Comparison of ENCODE assay signal across 8 mouse cellular contexts in genomic region chr8:47287641-47288130, GRCm38 (mm10).
DNase-seq lines count a peak whose midpoint lies in the region; ATAC-seq and TF ChIP-seq lines count a peak whose summit lies in the region.

No protein-coding gene starts in this region.

- peak overlapping the region; percentile 92 for H3K4me2 ChIP-seq in midbrain, postnatal 0 days (ENCODE audit: low read depth, low read length, poor library complexity, severe bottlenecking)

- no peak for TF ChIP-seq EP300 in heart, adult 2 months (IDR thresholded peaks at IDR 0.05; ENCODE audit: insufficient read depth, low read depth, low read length)

- ATAC-seq in midbrain, postnatal 0 days (ENCODE audit: low FRiP score) = no peak; the same call in 1 of the 2 replicates

- TF ChIP-seq POLR2A in heart, adult 2 months (IDR thresholded peaks at IDR 0.05; ENCODE audit: insufficient read depth, low read depth, low read length) = no peak

- H3K9me3 ChIP-seq in forebrain, embryonic 10.5 days = no peaks in the 10 kb centered on the region
- H3K9me3 ChIP-seq in limb, embryonic 10.5 days (replicated peaks) = no peaks in the 10 kb centered on the region
- H3K9me3 ChIP-seq in midbrain, postnatal 0 days (ENCODE audit: low read length) = no peaks in the 10 kb centered on the region

- 13% methylated on average over 33 of the region's 33 CpGs for WGBS in heart, adult 2 months
- WGBS in forebrain, embryonic 10.5 days = under 1% methylated on average over 33 of the region's 33 CpGs
- whole genome bisulfite sequencing in limb, embryonic 10.5 days = under 1% methylated on average over 33 of the region's 33 CpGs
- 1% methylated on average over 32 of the region's 33 CpGs for WGBS in midbrain, postnatal 0 days

- intact Hi-C loops in heart, adult 2 months (cut with DNase I) = loop anchor here (5.0 kb wide), 2 partner anchors 60 to 80 kb away; no protein-coding TSS in a partner anchor

- peak overlapping the region; percentile 63 for H3K4me3 ChIP-seq in heart, adult 2 months
- peak overlapping the region; percentile 94 for H3K4me3 ChIP-seq in forebrain, embryonic 10.5 days
- H3K4me3 ChIP-seq in limb, embryonic 10.5 days = peak overlapping the region; percentile 96
- peak overlapping the region; percentile 77 for H3K4me3 ChIP-seq in midbrain, postnatal 0 days (ENCODE audit: low read depth, low read length)

- H3K4me1 ChIP-seq in heart, adult 2 months (ENCODE audit: control insufficient read depth, insufficient read depth, low read length) = peaks cover 6% of the 10 kb centered on the region
- H3K4me1 ChIP-seq in forebrain, embryonic 10.5 days = peaks cover 71% of the 10 kb centered on the region
- peaks cover 73% of the 10 kb centered on the region for H3K4me1 ChIP-seq in limb, embryonic 10.5 days
- H3K4me1 ChIP-seq in midbrain, postnatal 0 days (ENCODE audit: insufficient read depth, low read length) = peaks cover 23% of the 10 kb centered on the region; the same call in 1 of the 2 replicates

- peak overlapping the region; percentile 79 for H3K9ac ChIP-seq in heart, adult 2 months (ENCODE audit: low read depth, low read length)
- H3K9ac ChIP-seq in midbrain, postnatal 0 days (replicated peaks; ENCODE audit: low read length, poor library complexity, severe bottlenecking) = peak overlapping the region; percentile 95

- peak; percentile 24 to 58 for DNase-seq in heart, adult 2 months
- DNase-seq in heart, adult 8-10 months (ENCODE audit: low spot score) = no peak
- peak; percentile 55 for DNase-seq in brain, adult 2 months (ENCODE audit: low read depth, low spot score)
- peak; percentile 68 for DNase-seq in forebrain, embryonic 10.5 days (ENCODE audit: extremely low spot score, low spot score)
- DNase-seq in heart, postnatal 4 days = peak; percentile 45
- DNase-seq in limb, embryonic 10.5 days (ENCODE audit: low spot score) = no peak
- DNase-seq in midbrain, postnatal 0 days (ENCODE audit: low spot score) = peak; percentile 38
- DNase-seq in spleen, postnatal 36 days (ENCODE audit: low spot score in 2 of 2) = no peak

- no peak overlapping the region for H3K27ac ChIP-seq in heart, adult 2 months
- H3K27ac ChIP-seq in forebrain, embryonic 10.5 days = peak overlapping the region; percentile 99
- peak overlapping the region; percentile 99 for H3K27ac ChIP-seq in limb, embryonic 10.5 days
- H3K27ac ChIP-seq in midbrain, postnatal 0 days (ENCODE audit: low read depth, low read length) = peak overlapping the region; percentile 99

- no peaks in the 10 kb centered on the region for H3K27me3 ChIP-seq in heart, adult 2 months (ENCODE audit: control insufficient read depth, insufficient read depth, low read length)
- no peaks in the 10 kb centered on the region for H3K27me3 ChIP-seq in forebrain, embryonic 10.5 days (ENCODE audit: poor library complexity, severe bottlenecking)
- no peaks in the 10 kb centered on the region for H3K27me3 ChIP-seq in limb, embryonic 10.5 days (ENCODE audit: low read depth, poor library complexity, severe bottlenecking)
- no peaks in the 10 kb centered on the region for H3K27me3 ChIP-seq in midbrain, postnatal 0 days (ENCODE audit: insufficient read depth, low read length)

- TF ChIP-seq CTCF in heart, adult 2 months (IDR thresholded peaks at IDR 0.05) = no peak
- TF ChIP-seq CTCF in midbrain, postnatal 0 days (IDR thresholded peaks at IDR 0.05) = no peak

- peaks cover 9% of the 10 kb centered on the region for H3K79me2 ChIP-seq in heart, adult 2 months (replicated peaks; ENCODE audit: control insufficient read depth, insufficient read depth, low read length)

- no peaks in the 10 kb centered on the region for H3K36me3 ChIP-seq in heart, adult 2 months (ENCODE audit: control insufficient read depth, insufficient read depth, low read length)
- peaks cover 4% of the 10 kb centered on the region for H3K36me3 ChIP-seq in forebrain, embryonic 10.5 days (replicated peaks)
- no peaks in the 10 kb centered on the region for H3K36me3 ChIP-seq in limb, embryonic 10.5 days
- H3K36me3 ChIP-seq in midbrain, postnatal 0 days (ENCODE audit: insufficient read depth, low read length) = no peaks in the 10 kb centered on the region

Comparison
In these comparisons a context has a peak if more than half of its experiments do, and no peak if none do; other contexts are left out.
1. DNase-seq: peak in heart, adult 2 months (2 of 2), brain, adult 2 months (single experiment), forebrain, embryonic 10.5 days (single experiment), heart, postnatal 4 days (single experiment) and midbrain, postnatal 0 days (single experiment); none in heart, adult 8-10 months (single experiment), limb, embryonic 10.5 days (single experiment) and spleen, postnatal 36 days (0 of 2).
2. Peak in every context shown above with its lines, with median percentiles within 50 percentile points of each other: H3K4me3 ChIP-seq.